Mouse (Mus musculus) stomach, embryonic 15.5 days (tissue): ENCODE measurements around the gene Pdf. TPM values are rescaled to one million over a fixed set of nuclear protein-coding genes. Genes with fewer than 3 reads are reported as not detected.
"Not testable (repeated sequence)": the region's sequence is repeated elsewhere in the genome, so short reads cannot be mapped to it uniquely, and the experiment has no call there.

Experiments
- ATAC-seq: fragments of 200-750 bp; cut with Nextera tagmentation; 2 replicates; pipeline ENCODE4 v1.8.0; 2017; ENCODE audit warnings: low read depth, moderate number of reproducible peaks, moderate TSS enrichment; ENCODE audit not compliant: insufficient read depth, low FRiP score
- H3K27ac ChIP-seq: fragments of 300-500 bp; sonication (generic); 2 replicates; pipeline ENCODE4 v1.5.1; 2015; ENCODE audit warnings: mild to moderate bottlenecking, inconsistent platforms
- H3K27me3 ChIP-seq: fragments of 300-500 bp; sonication (generic); replicated peaks from 2 replicates; pipeline ENCODE4 v1.6.1; 2015; ENCODE audit warnings: inconsistent platforms
- H3K36me3 ChIP-seq: fragments of 300-500 bp; sonication (generic); 2 replicates; pipeline ENCODE4 v1.6.1; 2015; ENCODE audit warnings: inconsistent platforms
- H3K4me1 ChIP-seq: fragments of 300-500 bp; sonication (generic); 2 replicates; pipeline ENCODE4 v1.6.1; 2015; ENCODE audit warnings: inconsistent platforms
- H3K4me2 ChIP-seq: fragments of 300-500 bp; sonication (generic); 2 replicates; pipeline ENCODE4 v1.6.1; 2015; ENCODE audit warnings: mild to moderate bottlenecking, inconsistent platforms
- H3K4me3 ChIP-seq: fragments of 300-500 bp; sonication (generic); replicated peaks from 2 replicates; pipeline ENCODE4 v1.5.1; 2015; ENCODE audit warnings: inconsistent platforms
- H3K9ac ChIP-seq: fragments of 300-500 bp; sonication (generic); 2 replicates; pipeline ENCODE4 v1.6.1; 2015; ENCODE audit warnings: inconsistent platforms
- H3K9me3 ChIP-seq: fragments of 300-500 bp; sonication (generic); 2 replicates; pipeline ENCODE4 v1.6.1; 2016; ENCODE audit warnings: inconsistent platforms
- WGBS: fragments of 180-500 bp; shearing (Covaris S2); methylation state at CpG from one replicate; pipeline ENCODE4 v1.1.7; 2015; 5-methylcytosine and 5-hydroxymethylcytosine counted together
- microRNA-seq: library from miRNA; unstranded; fragments of <30 nt; microRNA quantifications from one replicate; pipeline ENCODE4, GENCODE M21; 2016
- polyA plus RNA-seq: library from polyadenylated mRNA; unstranded; fragments of >200 nt; fragmentation: Nextera tagmentation; extraction: Ambion mirVana; gene quantifications from 2 replicates; pipeline ENCODE4 v1.2.1, GENCODE M21; 2015

The Pdf gene
- polyA plus RNA-seq, 1 experiment from 2014 or later = 52.7 TPM

DNA sequence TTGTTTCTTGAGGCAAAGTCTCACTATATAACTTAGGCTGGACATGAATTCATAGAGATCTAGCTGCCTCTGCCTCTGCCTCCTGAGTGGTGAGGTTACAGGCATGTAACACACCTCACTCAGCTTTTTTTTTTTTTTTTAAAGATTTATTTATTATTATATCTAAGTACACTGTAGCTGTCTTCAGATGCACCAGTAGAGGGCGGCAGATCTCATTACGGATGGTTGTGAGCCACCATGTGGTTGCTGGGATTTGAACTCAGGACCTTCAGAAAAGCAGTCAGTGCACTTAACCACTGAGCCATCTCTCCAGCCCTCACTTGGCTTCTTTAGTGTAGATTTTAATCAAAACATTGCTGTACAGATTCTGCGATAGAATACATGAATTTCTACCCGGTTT is 52.1 kb downstream of the Pdf start:
- not testable (repeated sequence) for H3K4me1 ChIP-seq, H3K9me3 ChIP-seq, H3K4me3 ChIP-seq, H3K27me3 ChIP-seq, ATAC-seq, H3K27ac ChIP-seq, H3K4me2 ChIP-seq, H3K9ac ChIP-seq
- peaks cover 10% of the 10 kb centered on the region for H3K36me3 ChIP-seq
- WGBS = 85% methylated on average over 4 of the region's 4 CpGs

Small RNAs within 50 kb of the gene (microRNA-seq; reads per million reads assigned to microRNA genes)
- gene Mir7075 = 2.3 reads per million, percentile 6 among the genes with 10 or more reads in this experiment

Other genes starting within 250 kb of the Pdf start
- 0.23 and 0.62 TPM in 2 replicates for gene Has3, start 178.4 kb downstream of the Pdf start, polyA plus RNA-seq
- 62.6 and 65.7 TPM in 2 replicates for gene Utp4, start 155.0 kb downstream of the Pdf start, polyA plus RNA-seq
- 15.8 and 17.6 TPM in 2 replicates for gene Sntb2, start 112.9 kb downstream of the Pdf start, polyA plus RNA-seq
- gene Vps4a, start 17.4 kb downstream of the Pdf start, polyA plus RNA-seq = 62.0 and 62.9 TPM in 2 replicates
- 36.8 and 39.4 TPM in 2 replicates for gene Cog8, start 8.1 kb upstream of the Pdf start, polyA plus RNA-seq
- 73.0 and 82.9 TPM in 2 replicates for gene Nip7, start 8.3 kb upstream of the Pdf start, polyA plus RNA-seq
- 86.6 and 115 TPM in 2 replicates for gene Tmed6, start 17.0 kb upstream of the Pdf start, polyA plus RNA-seq
- 16.1 and 16.7 TPM in 2 replicates for gene Terf2, start 47.9 kb upstream of the Pdf start, polyA plus RNA-seq
- 92.0 and 108 TPM in 2 replicates for gene Cyb5b, start 102.0 kb upstream of the Pdf start, polyA plus RNA-seq
- gene Nfat5, start 244.9 kb upstream of the Pdf start, polyA plus RNA-seq = 11.5 and 12.3 TPM in 2 replicates